Mouse (Mus musculus): ENCODE data around the gene Aldh6a1. TPM values are rescaled to one million over a fixed set of nuclear protein-coding genes. Genes with fewer than 3 reads are reported as not detected.

The Aldh6a1 gene
- polyA plus RNA-seq, 1 experiment from 2014 or later = 55.5 TPM

Other genes starting within 250 kb of the Aldh6a1 start
- gene Elmsan1, start 232.1 kb downstream of the Aldh6a1 start, polyA plus RNA-seq (2015; fragmentation: Nextera tagmentation; extraction: Ambion mirVana) = 6.9 and 7.8 TPM in 2 replicates
- gene Ptgr2, start 165.8 kb downstream of the Aldh6a1 start, polyA plus RNA-seq (2015; fragmentation: Nextera tagmentation; extraction: Ambion mirVana) = 22.8 and 25.2 TPM in 2 replicates
- 32.3 and 36.2 TPM in 2 replicates for gene Zfp410, start 134.2 kb downstream of the Aldh6a1 start, polyA plus RNA-seq (2015; fragmentation: Nextera tagmentation; extraction: Ambion mirVana)
- gene Coq6, start 89.3 kb downstream of the Aldh6a1 start, polyA plus RNA-seq (2015; fragmentation: Nextera tagmentation; extraction: Ambion mirVana) = 22.3 and 23.6 TPM in 2 replicates
- 1.0 and 1.3 TPM in 2 replicates for gene Fam161b, start 89.2 kb downstream of the Aldh6a1 start, polyA plus RNA-seq (2015; fragmentation: Nextera tagmentation; extraction: Ambion mirVana)
- 17.0 and 18.1 TPM in 2 replicates for gene Entpd5, start 42.0 kb downstream of the Aldh6a1 start, polyA plus RNA-seq (2015; fragmentation: Nextera tagmentation; extraction: Ambion mirVana)
- 0.31 and 0.36 TPM in 2 replicates for gene Bbof1, start 41.9 kb downstream of the Aldh6a1 start, polyA plus RNA-seq (2015; fragmentation: Nextera tagmentation; extraction: Ambion mirVana)
- gene Rnf113a2, start 33.8 kb downstream of the Aldh6a1 start, polyA plus RNA-seq (2015; fragmentation: Nextera tagmentation; extraction: Ambion mirVana) = 11.7 and 11.9 TPM in 2 replicates
- gene Lin52, start 418 bp upstream of the Aldh6a1 start, polyA plus RNA-seq (2015; fragmentation: Nextera tagmentation; extraction: Ambion mirVana) = 10.7 and 11.8 TPM in 2 replicates
- gene Vsx2, start 118.8 kb upstream of the Aldh6a1 start, polyA plus RNA-seq (2015; fragmentation: Nextera tagmentation; extraction: Ambion mirVana) = not detected in 2 replicates
- 4.0 and 4.6 TPM in 2 replicates for gene Abcd4, start 166.4 kb upstream of the Aldh6a1 start, polyA plus RNA-seq (2015; fragmentation: Nextera tagmentation; extraction: Ambion mirVana)
- not detected in 2 replicates for gene Vrtn, start 190.0 kb upstream of the Aldh6a1 start, polyA plus RNA-seq (2015; fragmentation: Nextera tagmentation; extraction: Ambion mirVana)
- 0.08 and 0.09 TPM in 2 replicates for gene Syndig1l, start 247.8 kb upstream of the Aldh6a1 start, polyA plus RNA-seq (2015; fragmentation: Nextera tagmentation; extraction: Ambion mirVana)